Mouse (Mus musculus) myocyte (in vitro differentiated cells): ENCODE results near the gene Cdh20.

Experiments
- CEBPB ChIP-seq: IDR thresholded peaks from 2 replicates; pipeline ENCODE4 v1.6.1; 2011; ENCODE audit warnings: mild to moderate bottlenecking, moderate library complexity; ENCODE audit not compliant: poor library complexity, insufficient read depth, severe bottlenecking
- E2F4 ChIP-seq: IDR thresholded peaks from one replicate; pipeline ENCODE4 v1.6.1; 2011; ENCODE audit warnings: mild to moderate bottlenecking, control low read depth, moderate library complexity; ENCODE audit not compliant: insufficient read depth
- MAX ChIP-seq: IDR thresholded peaks from one replicate; pipeline ENCODE4 v1.6.1; 2011; ENCODE audit warnings: low read depth, mild to moderate bottlenecking, control low read depth
- POLR2A ChIP-seq: IDR thresholded peaks from one replicate; pipeline ENCODE4 v1.6.1; 2011; ENCODE audit warnings: low read depth, mild to moderate bottlenecking, control low read depth, moderate library complexity; ENCODE audit not compliant: insufficient read length
- REST ChIP-seq: IDR thresholded peaks from one replicate; pipeline ENCODE4 v1.6.1; 2011; ENCODE audit warnings: mild to moderate bottlenecking, control low read depth, moderate library complexity; ENCODE audit not compliant: insufficient read depth, insufficient read length
- TCF12 ChIP-seq: IDR thresholded peaks from one replicate; pipeline ENCODE4 v1.6.1; 2011; ENCODE audit warnings: mild to moderate bottlenecking, control low read depth; ENCODE audit not compliant: poor library complexity, insufficient read depth, severe bottlenecking
- USF1 ChIP-seq: IDR thresholded peaks from one replicate; pipeline ENCODE4 v1.6.1; 2011; ENCODE audit warnings: low read depth, mild to moderate bottlenecking, control low read depth, moderate library complexity

DNA sequence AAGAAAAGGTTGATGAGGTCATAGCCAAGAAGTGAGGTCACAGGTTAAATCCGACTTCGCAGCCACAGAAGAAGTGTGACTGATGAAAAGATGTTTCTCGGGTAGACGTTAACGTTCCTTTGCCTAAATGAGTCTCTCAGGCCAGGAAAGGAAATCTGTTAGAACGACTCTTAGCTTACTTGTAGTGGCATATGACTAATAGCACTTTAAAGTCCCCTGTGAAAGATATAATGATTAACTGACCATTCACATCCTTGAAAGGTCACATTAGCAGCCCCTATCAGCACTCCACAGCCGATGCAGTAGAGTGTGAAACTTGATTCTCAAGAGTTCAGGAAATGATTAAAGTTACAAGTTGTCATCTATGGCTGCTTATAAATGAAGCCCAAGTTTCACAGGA is 164.7 kb downstream of the Cdh20 start:
- TF ChIP-seq POLR2A (no peak), E2F4 (no peak), MAX (no peak), REST (no peak), USF1 (no peak), CEBPB (no peak), TCF12 (no peak)
